Mouse (Mus musculus) small intestine, adult 10 weeks (tissue): ENCODE data around the gene Wdr75. TPM values are rescaled to one million over a fixed set of nuclear protein-coding genes. Genes with fewer than 3 reads are reported as not detected.

Experiments used
- polyA plus RNA-seq: library from polyadenylated mRNA; stranded (reverse); fragments of 350-450 nt; fragmentation: Illumina TruSeq; extraction: RNeasy Lipid Tissue Mini Kit (QIAGEN cat#74804); gene quantifications from one replicate; pipeline ENCODE4 v1.2.3, GENCODE M21; 2014; ENCODE audit warnings: low replicate concordance

The Wdr75 gene
- 51.6 TPM for polyA plus RNA-seq

GRCm38 (mm10) chr1:45794969-45795908 is at the start of gene Wdr75:
Wdr75 (plus strand) TSS chr1:45795166.

Other genes starting within 250 kb of the Wdr75 start
- gene Gm5269, start 95.1 kb downstream of the Wdr75 start, polyA plus RNA-seq, result not detected
- 208 TPM for gene Slc40a1, start 131.4 kb downstream of the Wdr75 start, polyA plus RNA-seq